Comparison of ENCODE assay signal across 1 mouse cellular context in genomic region chr7:44853065-44853464, GRCm38 (mm10).
TF ChIP-seq lines count a peak whose summit lies in the region.

No protein-coding gene starts in this region.

TF ChIP-seq in CH12.LX, 34 proteins besides CTCF, POLR2A, EP300 and RAD21:
- TF ChIP-seq POLR2AphosphoS2 (IDR thresholded peaks at IDR 0.05; ENCODE audit: low read depth, low read length) (peak; percentile 21; the same call in 1 of the 2 replicates), ZMIZ1 (IDR thresholded peaks at IDR 0.05; ENCODE audit: low read depth, low read length) (no peak)
